Mouse (Mus musculus): ENCODE data around the gene Tcirg1.

The Tcirg1 gene

GRCm38 (mm10) chr19:3898952-3899351 lies 8.0 kb downstream of the Tcirg1 start:
- no peak for DNase-seq (ENCODE audit: low read depth, low spot score)

- no peak for DNase-seq (ENCODE audit: low read depth, low spot score)
These were observed 9.4 kb downstream of the Tcirg1 start for GRCm38 (mm10) chr19:3897557-3897956.

- no peak for DNase-seq (ENCODE audit: low read depth, low spot score)
These were observed 10.7 kb downstream of the Tcirg1 start for GRCm38 (mm10) chr19:3896208-3896607.

- no peak for DNase-seq (ENCODE audit: low read depth, low spot score)
These were observed 11.7 kb downstream of the Tcirg1 start for GRCm38 (mm10) chr19:3895171-3895631.

GRCm38 (mm10) chr19:3894294-3894693 lies 12.6 kb downstream of the Tcirg1 start:
- DNase-seq (ENCODE audit: low read depth, low spot score) = no peak

GRCm38 (mm10) chr19:3893545-3894116 lies 13.3 kb downstream of the Tcirg1 start:
- no peak for DNase-seq (ENCODE audit: low read depth, low spot score)

- DNase-seq (ENCODE audit: low read depth, low spot score) = no peak
These were observed 16.8 kb downstream of the Tcirg1 start for GRCm38 (mm10) chr19:3890181-3890580.

- DNase-seq (ENCODE audit: low read depth, low spot score) = no peak
These were observed 17.8 kb downstream of the Tcirg1 start for GRCm38 (mm10) chr19:3889096-3889495.

- DNase-seq (ENCODE audit: low read depth, low spot score) = no peak
These were observed 22.5 kb downstream of the Tcirg1 start for GRCm38 (mm10) chr19:3884325-3884990.

GRCm38 (mm10) chr19:3882214-3882613 lies 24.7 kb downstream of the Tcirg1 start:
- DNase-seq (ENCODE audit: low read depth, low spot score) = no peak

GRCm38 (mm10) chr19:3880054-3880848 lies 26.7 kb downstream of the Tcirg1 start:
- no peak for DNase-seq (ENCODE audit: low read depth, low spot score)

GRCm38 (mm10) chr19:3875045-3875444 lies 31.9 kb downstream of the Tcirg1 start:
- DNase-seq (ENCODE audit: low read depth, low spot score) = no peak

GRCm38 (mm10) chr19:3872373-3872772 lies 34.6 kb downstream of the Tcirg1 start:
- DNase-seq (ENCODE audit: low read depth, low spot score) = no peak

GRCm38 (mm10) chr19:3871468-3871867 lies 35.5 kb downstream of the Tcirg1 start:
- no peak for DNase-seq (ENCODE audit: low read depth, low spot score)

- DNase-seq (ENCODE audit: low read depth, low spot score) = no peak
These were observed 38.6 kb downstream of the Tcirg1 start for GRCm38 (mm10) chr19:3868290-3868689.

- peak; percentile 43 for DNase-seq (ENCODE audit: low read depth, low spot score)
These were observed 42.0 kb downstream of the Tcirg1 start for GRCm38 (mm10) chr19:3864960-3865359.

- DNase-seq (ENCODE audit: low read depth, low spot score) = no peak
These were observed 44.2 kb downstream of the Tcirg1 start for GRCm38 (mm10) chr19:3862713-3863112.

GRCm38 (mm10) chr19:3857220-3857619 lies 49.7 kb downstream of the Tcirg1 start:
- no peak for DNase-seq (ENCODE audit: low read depth, low spot score)

GRCm38 (mm10) chr19:3855601-3856000 lies 51.3 kb downstream of the Tcirg1 start:
- DNase-seq (ENCODE audit: low read depth, low spot score) = peak; percentile 78

GRCm38 (mm10) chr19:3855091-3855490 lies 51.8 kb downstream of the Tcirg1 start:
- DNase-seq (ENCODE audit: low read depth, low spot score) = no peak

- DNase-seq (ENCODE audit: low read depth, low spot score) = no peak
These were observed 53.0 kb downstream of the Tcirg1 start for GRCm38 (mm10) chr19:3853891-3854290.

GRCm38 (mm10) chr19:3853121-3853520 lies 53.8 kb downstream of the Tcirg1 start:
- DNase-seq (ENCODE audit: low read depth, low spot score) = no peak
